ENCODE assay signal across 27 mouse cellular contexts in genomic region chr11:110091328-110091727, GRCm38 (mm10). TPM values are rescaled to one million over a fixed set of nuclear protein-coding genes. Genes with fewer than 3 reads are reported as not detected.
DNase-seq lines count a peak whose midpoint lies in the region; ATAC-seq and TF ChIP-seq lines count a peak whose summit lies in the region.
"Had no signal": no experiment of that assay in that cellular context is flagged by ENCODE, and none has a peak within 500 bp of the region (broad histone marks: within the 10 kb centered on the region; RNA-seq: fewer than 3 reads in every experiment).

No protein-coding gene starts in this region.

- no peak for DNase-seq in gastrocnemius, adult 2 months
- no peak for DNase-seq in gastrocnemius, postnatal 4 days (ENCODE audit: low spot score in 2 of 2)
- DNase-seq in lung, postnatal 36 days = peak; percentile 26
- DNase-seq in lung, postnatal 14 days = no peak
- no peak for DNase-seq in liver, embryonic 11.5 days (ENCODE audit: low spot score)
- no peak for DNase-seq in cerebellum, adult 2 months
- no peak for DNase-seq in left cerebral cortex, postnatal 36 days (ENCODE audit: low spot score in 2 of 2)
- DNase-seq: adrenal gland, postnatal 36 days; cerebellum, adult 8-10 months; cerebellum, postnatal 25 days; gastrocnemius, postnatal 14 days; heart, postnatal 14 days; kidney, adult 2 months; kidney, postnatal 4 days; liver; lung, postnatal 10 days; right cerebral cortex, postnatal 14 days had no signal

- H3K9ac ChIP-seq in liver, embryonic 11.5 days (ENCODE audit: low read depth, low read length) = no peak overlapping the region
- H3K9ac ChIP-seq: forebrain, embryonic 13.5 days; intestine, embryonic 15.5 days; midbrain, embryonic 13.5 days had no signal

- intact Hi-C loops in gastrocnemius, adult 2 months (cut with DNase I) = no loop called here
- intact Hi-C loops in left cerebral cortex, postnatal 36 days (cut with DNase I) = no loop called here

- no peak for TF ChIP-seq CTCF in gastrocnemius, adult 2 months (IDR thresholded peaks at IDR 0.05)
- no peak for TF ChIP-seq CTCF in cerebellum, adult 2 months (IDR thresholded peaks at IDR 0.05; ENCODE audit: borderline replicate concordance, insufficient read depth, low read depth, low read length)

- H3K27ac ChIP-seq in gastrocnemius, adult 2 months = peak overlapping the region; percentile 6; the same call in 1 of the 2 replicates
- no peak overlapping the region for H3K27ac ChIP-seq in liver, embryonic 11.5 days (ENCODE audit: low read depth, low read length)
- no peak overlapping the region for H3K27ac ChIP-seq in cerebellum, adult 2 months (ENCODE audit: insufficient read depth, low read length)
- H3K27ac ChIP-seq: forebrain, embryonic 13.5 days; hindbrain, postnatal 0 days; intestine, embryonic 15.5 days; kidney, postnatal 0 days; midbrain, embryonic 13.5 days had no signal

- WGBS in liver, embryonic 11.5 days = 66% methylated on average over 2 of the region's 2 CpGs
- 86% methylated on average over 2 of the region's 2 CpGs for WGBS in cerebellum, adult 2 months

- peak; percentile 60 for ATAC-seq in common myeloid progenitor, adult 5-6 weeks (replicated peaks; ENCODE audit: low read depth, poor library complexity, severe bottlenecking)
- ATAC-seq in liver, embryonic 11.5 days (replicated peaks; ENCODE audit: low FRiP score) = no peak
- ATAC-seq: forebrain, embryonic 13.5 days; hindbrain, postnatal 0 days; intestine, embryonic 15.5 days; midbrain, embryonic 13.5 days; Patski had no signal

- H3K9me3 ChIP-seq in liver, embryonic 11.5 days (ENCODE audit: control insufficient read depth, low read length) = no peaks in the 10 kb centered on the region
- H3K9me3 ChIP-seq: forebrain, embryonic 13.5 days; intestine, embryonic 15.5 days; midbrain, embryonic 13.5 days had no signal

- H3K4me2 ChIP-seq in liver, embryonic 11.5 days = no peak overlapping the region
- H3K4me2 ChIP-seq: forebrain, embryonic 13.5 days; intestine, embryonic 15.5 days; midbrain, embryonic 13.5 days had no signal

- H3K27me3 ChIP-seq in liver, embryonic 11.5 days (replicated peaks; ENCODE audit: control insufficient read depth, insufficient read depth, low read length) = no peaks in the 10 kb centered on the region
- no peaks in the 10 kb centered on the region for H3K27me3 ChIP-seq in cerebellum, adult 2 months (ENCODE audit: control insufficient read depth, insufficient read depth, low read length)
- H3K27me3 ChIP-seq: forebrain, embryonic 13.5 days; intestine, embryonic 15.5 days; midbrain, embryonic 13.5 days; Patski had no signal

- H3K36me3 ChIP-seq in liver, embryonic 11.5 days (ENCODE audit: control insufficient read depth, insufficient read depth, low read length) = no peaks in the 10 kb centered on the region
- H3K36me3 ChIP-seq: intestine, embryonic 15.5 days; midbrain, embryonic 13.5 days had no signal

- peak overlapping the region; percentile 72; the same call in 1 of the 2 replicates for H3K4me3 ChIP-seq in gastrocnemius, adult 2 months
- H3K4me3 ChIP-seq in liver, embryonic 11.5 days (ENCODE audit: low read depth, low read length) = no peak overlapping the region
- H3K4me3 ChIP-seq in cerebellum, adult 2 months (replicated peaks; ENCODE audit: insufficient read depth, low read depth, low read length) = no peak overlapping the region
- H3K4me3 ChIP-seq: forebrain, embryonic 13.5 days; intestine, embryonic 15.5 days; midbrain, embryonic 13.5 days had no signal

- no peaks in the 10 kb centered on the region for H3K4me1 ChIP-seq in liver, embryonic 11.5 days (replicated peaks; ENCODE audit: control insufficient read depth, insufficient read depth, low read length)
- H3K4me1 ChIP-seq in cerebellum, adult 2 months (ENCODE audit: control insufficient read depth, insufficient read depth, low read length) = no peaks in the 10 kb centered on the region; the same call in 1 of the 2 replicates
- H3K4me1 ChIP-seq: intestine, embryonic 15.5 days; midbrain, embryonic 13.5 days had no signal

- no peak for TF ChIP-seq POLR2A in cerebellum, adult 2 months (IDR thresholded peaks at IDR 0.05; ENCODE audit: borderline replicate concordance, insufficient read depth, low read length)

RNA-seq across cellular contexts. Expression of gene Abca8a, which starts 4.5 kb away (rescaled TPM):
- total RNA-seq in gastrocnemius, adult 2 months (2021) = 10 to 100 TPM; 37.7 to 44.9 TPM
- total RNA-seq in gastrocnemius, postnatal 4 days (2021) = 10 to 100 TPM; 56.1 to 59.9 TPM
- total RNA-seq in common myeloid progenitor, adult 5-6 weeks (2017) = not detected in 2 replicates
- polyA plus RNA-seq in liver, embryonic 11.5 days (2014; fragmentation: Nextera tagmentation; extraction: Ambion mirVana) = 0.10 and 0.56 TPM in 2 replicates
- 5.3 and 6.0 TPM in 2 replicates for polyA plus RNA-seq in cerebellum, adult 2 months (2012; rRNA removed)
- 1 to 10 TPM; 1.5 to 2.0 TPM for total RNA-seq in left cerebral cortex, postnatal 36 days (2021)
- total RNA-seq: megakaryocyte-erythroid progenitor cell, adult 5-6 weeks had no signal
- polyA plus RNA-seq: embryonic facial prominence, embryonic 11.5 days; limb, embryonic 11.5 days had no signal

Comparison
In these comparisons a context has a peak if more than half of its experiments do, and no peak if none do; other contexts are left out.
1. RNA of gene Abca8a, which starts 4.5 kb away (total RNA-seq): 56.1 to 59.9 TPM in gastrocnemius, postnatal 4 days and 37.7 to 44.9 TPM in gastrocnemius, adult 2 months; 1.5 to 2.0 TPM in left cerebral cortex, postnatal 36 days and not detected in common myeloid progenitor, adult 5-6 weeks; every median in the first group is over 10 times any median in the second.